ENCODE assay signal across 30 mouse cellular contexts in genomic region chr9:19691426-19691825, GRCm38 (mm10). TPM values are rescaled to one million over a fixed set of nuclear protein-coding genes. Genes with fewer than 3 reads are reported as not detected.
DNase-seq lines count a peak whose midpoint lies in the region; TF ChIP-seq lines count a peak whose summit lies in the region.
"Had no signal": no experiment of that assay in that cellular context is flagged by ENCODE, and none has a peak within 500 bp of the region (broad histone marks: within the 10 kb centered on the region; RNA-seq: fewer than 3 reads in every experiment).

No protein-coding gene starts in this region.

- H3K27me3 ChIP-seq in MEL (ENCODE audit: control insufficient read depth in 1 of 2, insufficient read depth in 2 of 2, low read length in 2 of 2) = no peaks in the 10 kb centered on the region
- H3K27me3 ChIP-seq in thymus, adult 2 months (ENCODE audit: control insufficient read depth, insufficient read depth, low read length) = no peaks in the 10 kb centered on the region
- H3K27me3 ChIP-seq: embryonic facial prominence, embryonic 12.5 days; forebrain, embryonic 13.5 days; forebrain, embryonic 15.5 days; Patski had no signal

- H3K79me2 ChIP-seq in MEL (ENCODE audit: control insufficient read depth, insufficient read depth, low read length, poor library complexity) = no peaks in the 10 kb centered on the region

- WGBS in thymus, adult 2 months = 89% methylated on average over 1 of the region's 1 CpGs

- no peak for TF ChIP-seq EP300 in MEL (IDR thresholded peaks at IDR 0.05; ENCODE audit: low read depth in 1 of 2, low read length in 2 of 2)

- TF ChIP-seq CTCF in MEL (IDR thresholded peaks at IDR 0.05 in 2 of 3, conservative IDR thresholded peaks at IDR 0.05 in 1 of 3; ENCODE audit: control insufficient read depth in 1 of 3, insufficient read depth in 1 of 3, low read depth in 2 of 3, low read length in 3 of 3, poor library complexity in 1 of 3, severe bottlenecking in 1 of 3) = no peak
- no peak for TF ChIP-seq CTCF in thymus, adult 2 months (IDR thresholded peaks at IDR 0.05; ENCODE audit: borderline replicate concordance, control insufficient read depth, extremely low read depth, insufficient read depth, low read length, poor library complexity)

- H3K9me3 ChIP-seq in MEL (replicated peaks; ENCODE audit: insufficient read depth, low read length) = no peaks in the 10 kb centered on the region
- H3K9me3 ChIP-seq: embryonic facial prominence, embryonic 12.5 days; forebrain, embryonic 13.5 days; forebrain, embryonic 15.5 days had no signal

- TF ChIP-seq RAD21 in MEL (IDR thresholded peaks at IDR 0.05; ENCODE audit: low read depth, low read length) = no peak

- H3K4me1 ChIP-seq in MEL (ENCODE audit: control insufficient read depth in 1 of 2, insufficient read depth in 2 of 2, low read length in 2 of 2) = no peaks in the 10 kb centered on the region
- no peaks in the 10 kb centered on the region for H3K4me1 ChIP-seq in thymus, adult 2 months (replicated peaks; ENCODE audit: control insufficient read depth, insufficient read depth, low read length)
- H3K4me1 ChIP-seq: embryonic facial prominence, embryonic 10.5 days; embryonic facial prominence, embryonic 12.5 days; forebrain, embryonic 13.5 days; forebrain, embryonic 15.5 days had no signal

- TF ChIP-seq POLR2A in MEL (IDR thresholded peaks at IDR 0.05; ENCODE audit: control insufficient read depth in 1 of 2, insufficient read depth in 1 of 2, low read depth in 1 of 2, low read length in 2 of 2, poor library complexity in 1 of 2) = no peak
- no peak for TF ChIP-seq POLR2A in thymus, adult 2 months (IDR thresholded peaks at IDR 0.05; ENCODE audit: control insufficient read depth, extremely low read depth, insufficient read depth, low read length, poor library complexity)

- peak; percentile 62 for DNase-seq in kidney, adult 9 months
- DNase-seq in kidney, adult 18-20 months = no peak
- peak; percentile 1 for DNase-seq in lung, postnatal 25 days (ENCODE audit: low spot score)
- no peak for DNase-seq in lung, postnatal 4 days
- peak; percentile 36 for DNase-seq in MEL (ENCODE audit: low read depth, low spot score)
- DNase-seq in adipocyte (ENCODE audit: low spot score) = peak; percentile 40
- DNase-seq in heart, adult 18-20 months = no peak
- no peak for DNase-seq in thymus, adult 2 months
- DNase-seq: adrenal gland, adult 2 months; adrenal gland, postnatal 10 days; adrenal gland, postnatal 25 days; cerebellum, adult 11 months; cerebellum, adult 18-20 months; cerebellum, adult 8-10 months; cerebellum, adult 9-11 months; cerebellum, postnatal 14 days; cerebellum, postnatal 36 days; embryo, embryonic 11 days; forebrain, postnatal 0 days had no signal

- H3K27ac ChIP-seq in MEL (ENCODE audit: control insufficient read depth, low read depth, low read length) = no peak overlapping the region
- no peak overlapping the region for H3K27ac ChIP-seq in thymus, adult 2 months (ENCODE audit: control insufficient read depth, insufficient read depth, low read length)
- H3K27ac ChIP-seq: embryonic facial prominence, embryonic 10.5 days; embryonic facial prominence, embryonic 12.5 days; forebrain, embryonic 13.5 days; forebrain, embryonic 15.5 days had no signal

- H3K4me3 ChIP-seq in MEL (ENCODE audit: control insufficient read depth in 1 of 2, insufficient read depth in 1 of 2, low read depth in 2 of 2, low read length in 2 of 2) = no peak overlapping the region
- no peak overlapping the region for H3K4me3 ChIP-seq in thymus, adult 2 months (ENCODE audit: control insufficient read depth, insufficient read depth, low read length)
- H3K4me3 ChIP-seq: embryonic facial prominence, embryonic 10.5 days; embryonic facial prominence, embryonic 12.5 days; forebrain, embryonic 13.5 days; forebrain, embryonic 15.5 days had no signal

- H3K9ac ChIP-seq in MEL (ENCODE audit: control insufficient read depth, low read depth, low read length, poor library complexity, severe bottlenecking) = no peak overlapping the region
- H3K9ac ChIP-seq: embryonic facial prominence, embryonic 12.5 days; forebrain, embryonic 13.5 days; forebrain, embryonic 15.5 days; forebrain, postnatal 0 days had no signal

- no peaks in the 10 kb centered on the region for H3K36me3 ChIP-seq in MEL (ENCODE audit: control insufficient read depth in 1 of 2, insufficient read depth in 2 of 2, low read length in 2 of 2)
- no peaks in the 10 kb centered on the region for H3K36me3 ChIP-seq in thymus, adult 2 months (ENCODE audit: control insufficient read depth, insufficient read depth, low read length)
- H3K36me3 ChIP-seq: embryonic facial prominence, embryonic 10.5 days; embryonic facial prominence, embryonic 12.5 days; forebrain, embryonic 15.5 days had no signal

TF ChIP-seq in MEL, 35 proteins besides CTCF, POLR2A, EP300 and RAD21:
- TF ChIP-seq SMC3 (IDR thresholded peaks at IDR 0.05; ENCODE audit: low read depth, low read length) (no peak), POLR2AphosphoS2 (IDR thresholded peaks at IDR 0.05; ENCODE audit: low read length) (no peak)

RNA-seq across cellular contexts. Expression of gene Olfr857, which starts 17.8 kb away (rescaled TPM):
- total RNA-seq in MEL (2012; rRNA removed) = not detected in 2 replicates
- not detected for polyA plus RNA-seq in MEL (2012; ENCODE audit: insufficient read depth in 1 of 2, insufficient read length in 2 of 2, low read depth in 1 of 2, low replicate concordance in 2 of 2, missing spikeins in 1 of 2)
- not detected for total RNA-seq in heart, adult 18-20 months (2021)
- polyA plus RNA-seq in thymus, adult 2 months (2012; rRNA removed) = not detected in 2 replicates
- total RNA-seq: adrenal gland, adult 2 months; adrenal gland, postnatal 10 days; adrenal gland, postnatal 25 days; adrenal gland, postnatal 4 days; common myeloid progenitor, adult 5-6 weeks; ES-E14; forebrain, postnatal 0 days had no signal
- polyA plus RNA-seq: activated CD4-positive, CD25-positive, alpha-beta regulatory T cell, adult 4 months; adrenal gland, adult 2 months; C2C12; embryonic facial prominence, embryonic 10.5 days; embryonic facial prominence, embryonic 12.5 days; forebrain, embryonic 11.5 days; forebrain, embryonic 13.5 days; forebrain, embryonic 15.5 days; forebrain, postnatal 0 days; Patski had no signal

Comparison
In these comparisons a context has a peak if more than half of its experiments do, and no peak if none do; other contexts are left out.
1. DNase-seq: peak in kidney, adult 9 months (single experiment), lung, postnatal 25 days (single experiment), MEL (single experiment) and adipocyte (single experiment); none in kidney, adult 18-20 months (single experiment), lung, postnatal 4 days (0 of 2), heart, adult 18-20 months (0 of 2) and thymus, adult 2 months (single experiment).